Mouse (Mus musculus) forebrain, embryonic 15.5 days (tissue): Measurements from ENCODE around the gene Cbx2. TPM values are rescaled to one million over a fixed set of nuclear protein-coding genes. Genes with fewer than 3 reads are reported as not detected.

Experiments used
- ATAC-seq: fragments of 200-750 bp; cut with Nextera tagmentation; replicated peaks from 2 replicates; pipeline ENCODE4 v1.8.0; 2017; ENCODE audit warnings: mild to moderate bottlenecking, moderate TSS enrichment, moderate library complexity
- H3K27ac ChIP-seq: fragments of 300-500 bp; sonication (generic); replicated peaks from 2 replicates; pipeline ENCODE4 v1.5.1; 2015; ENCODE audit warnings: mild to moderate bottlenecking, inconsistent platforms
- H3K27me3 ChIP-seq: fragments of 300-500 bp; sonication (generic); 2 replicates; pipeline ENCODE4 v1.6.1; 2015; ENCODE audit warnings: inconsistent platforms
- H3K36me3 ChIP-seq: fragments of 300-500 bp; sonication (generic); 2 replicates; pipeline ENCODE4 v1.6.1; 2015; ENCODE audit warnings: mild to moderate bottlenecking, inconsistent platforms
- H3K4me1 ChIP-seq: fragments of 300-500 bp; sonication (generic); 2 replicates; pipeline ENCODE4 v1.6.1; 2015; ENCODE audit warnings: inconsistent platforms
- H3K4me2 ChIP-seq: fragments of 300-500 bp; sonication (generic); replicated peaks from 2 replicates; pipeline ENCODE4 v1.6.1; 2015; ENCODE audit warnings: mild to moderate bottlenecking, inconsistent platforms
- H3K4me3 ChIP-seq: fragments of 300-500 bp; sonication (generic); 2 replicates; pipeline ENCODE4 v1.5.1; 2015; ENCODE audit warnings: mild to moderate bottlenecking, inconsistent platforms
- H3K9ac ChIP-seq: fragments of 300-500 bp; sonication (generic); replicated peaks from 2 replicates; pipeline ENCODE4 v1.6.1; 2015; ENCODE audit warnings: mild to moderate bottlenecking, inconsistent platforms
- H3K9me3 ChIP-seq: fragments of 300-500 bp; sonication (generic); 2 replicates; pipeline ENCODE4 v1.6.1; 2016; ENCODE audit warnings: inconsistent platforms
- WGBS: fragments of 180-500 bp; shearing (Covaris S2); methylation state at CpG from one replicate; pipeline ENCODE4 v1.1.7; 2015; ENCODE audit warnings: mixed read lengths; 5-methylcytosine and 5-hydroxymethylcytosine counted together
- polyA plus RNA-seq: library from polyadenylated mRNA; unstranded; fragments of >200 nt; fragmentation: Nextera tagmentation; extraction: Ambion mirVana; gene quantifications from 2 replicates; pipeline ENCODE4 v1.2.1, GENCODE M21; 2015

Gene Cbx2
- polyA plus RNA-seq, 1 experiment from 2014 or later: 30.4 TPM

DNA sequence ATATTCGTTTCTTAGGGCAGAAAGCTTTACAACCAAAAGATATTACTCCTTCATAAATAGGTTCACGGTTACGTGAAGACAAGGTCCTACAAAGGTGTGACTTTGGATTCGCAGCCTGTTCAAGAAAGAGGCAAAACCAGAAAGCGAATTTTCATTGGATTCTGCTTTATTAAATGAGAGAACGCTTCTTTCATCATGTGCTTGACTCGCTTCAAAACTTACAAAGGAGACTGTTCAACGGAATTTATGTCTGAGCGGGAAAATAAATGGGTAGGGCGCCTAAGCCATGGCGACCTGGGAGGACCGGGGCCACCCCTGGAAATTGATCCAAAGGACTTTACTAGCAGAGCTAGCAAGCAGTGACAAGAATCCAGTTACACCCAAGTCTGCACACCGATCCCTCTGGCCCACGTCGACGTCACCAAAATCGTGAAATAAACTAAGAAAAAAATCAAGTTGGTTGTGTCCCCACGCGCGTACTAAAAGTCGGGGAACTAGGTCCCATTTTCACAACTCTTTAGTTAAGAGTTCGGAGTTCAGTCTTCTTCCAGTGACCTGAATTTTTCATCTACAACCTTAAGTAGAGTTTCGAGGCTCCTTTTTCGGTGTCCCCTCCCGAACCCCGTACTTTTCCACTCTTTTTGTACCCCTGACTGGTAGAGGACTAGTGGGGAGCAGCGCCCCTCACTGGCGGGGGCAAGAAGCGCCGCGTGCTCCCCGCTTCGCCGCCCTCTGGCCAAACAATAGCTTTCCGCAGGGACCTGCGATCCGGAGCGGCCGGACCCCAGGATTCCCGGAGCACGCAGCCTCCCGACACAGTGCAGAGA lies 481 bp upstream of the Cbx2 start:
- Histone ChIP-seq H3K9me3 (no peaks in the 10 kb centered on the region), H3K4me2 (peak overlapping the region; percentile 78), H3K27me3 (peaks cover 10% of the 10 kb centered on the region; the same call in 1 of the 2 replicates), H3K4me1 (peaks cover 49% of the 10 kb centered on the region), H3K4me3 (peak overlapping the region; percentile 84), H3K27ac (peak overlapping the region; percentile 86), H3K9ac (peak overlapping the region; percentile 93), H3K36me3 (peaks cover 10% of the 10 kb centered on the region)
- WGBS: 3% methylated on average over 42 of the region's 42 CpGs
- no peak for ATAC-seq

DNA sequence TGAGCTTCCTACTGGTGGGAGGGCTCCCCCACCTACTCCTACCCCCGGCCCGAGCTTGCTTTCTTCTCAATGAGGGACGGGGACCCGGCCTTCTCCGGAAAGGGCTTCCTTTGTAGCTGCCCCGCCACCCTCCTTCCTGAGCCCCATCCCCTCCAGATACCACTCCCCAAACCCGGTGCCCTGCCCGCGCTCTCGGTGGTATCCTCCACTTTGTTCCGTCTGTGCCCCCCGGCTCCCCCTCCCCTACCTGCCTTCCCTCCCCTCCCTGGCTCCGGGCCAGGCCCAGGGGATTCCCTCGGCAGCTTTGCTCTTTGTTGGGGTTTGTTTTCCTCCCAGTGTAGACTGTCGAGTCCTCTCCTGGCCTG lies 836 bp downstream of the Cbx2 start:
- ATAC-seq: no peak; the same call in 1 of the 2 replicates
- Histone ChIP-seq H3K4me1 (peaks cover 49% of the 10 kb centered on the region), H3K27ac (peak overlapping the region; percentile 86), H3K36me3 (peaks cover 23% of the 10 kb centered on the region), H3K27me3 (peaks cover 10% of the 10 kb centered on the region; the same call in 1 of the 2 replicates), H3K4me2 (peak overlapping the region; percentile 78), H3K4me3 (peak overlapping the region; percentile 84), H3K9me3 (no peaks in the 10 kb centered on the region), H3K9ac (peak overlapping the region; percentile 93)
- 2% methylated on average over 15 of the region's 15 CpGs for WGBS

GRCm38 (mm10) chr11:119024260-119024659 lies 1.5 kb downstream of the Cbx2 start:
- ATAC-seq: no peak
- Histone ChIP-seq H3K36me3 (peaks cover 29% of the 10 kb centered on the region), H3K4me2 (peak overlapping the region; percentile 78), H3K27ac (peak overlapping the region; percentile 86), H3K27me3 (peaks cover 10% of the 10 kb centered on the region; the same call in 1 of the 2 replicates), H3K4me1 (peaks cover 52% of the 10 kb centered on the region), H3K4me3 (peak overlapping the region; percentile 84), H3K9ac (peak overlapping the region; percentile 93), H3K9me3 (no peaks in the 10 kb centered on the region)
- 11% methylated on average over 7 of the region's 7 CpGs for WGBS

- no peak overlapping the region for H3K27ac ChIP-seq
- no peak overlapping the region; the same call in 1 of the 2 replicates for H3K4me2 ChIP-seq
- peak overlapping the region; percentile 93; the same call in 1 of the 2 replicates for H3K9ac ChIP-seq
- no peak for ATAC-seq
- WGBS: 56% methylated on average over 12 of the region's 12 CpGs
- peaks cover 55% of the 10 kb centered on the region for H3K4me1 ChIP-seq
- H3K4me3 ChIP-seq: no peak overlapping the region
- H3K9me3 ChIP-seq: no peaks in the 10 kb centered on the region
- H3K36me3 ChIP-seq: peaks cover 48% of the 10 kb centered on the region
- H3K27me3 ChIP-seq: peaks cover 3% of the 10 kb centered on the region; the same call in 1 of the 2 replicates
These were observed 3.4 kb downstream of the Cbx2 start for GRCm38 (mm10) chr11:119026203-119026602.

DNA sequence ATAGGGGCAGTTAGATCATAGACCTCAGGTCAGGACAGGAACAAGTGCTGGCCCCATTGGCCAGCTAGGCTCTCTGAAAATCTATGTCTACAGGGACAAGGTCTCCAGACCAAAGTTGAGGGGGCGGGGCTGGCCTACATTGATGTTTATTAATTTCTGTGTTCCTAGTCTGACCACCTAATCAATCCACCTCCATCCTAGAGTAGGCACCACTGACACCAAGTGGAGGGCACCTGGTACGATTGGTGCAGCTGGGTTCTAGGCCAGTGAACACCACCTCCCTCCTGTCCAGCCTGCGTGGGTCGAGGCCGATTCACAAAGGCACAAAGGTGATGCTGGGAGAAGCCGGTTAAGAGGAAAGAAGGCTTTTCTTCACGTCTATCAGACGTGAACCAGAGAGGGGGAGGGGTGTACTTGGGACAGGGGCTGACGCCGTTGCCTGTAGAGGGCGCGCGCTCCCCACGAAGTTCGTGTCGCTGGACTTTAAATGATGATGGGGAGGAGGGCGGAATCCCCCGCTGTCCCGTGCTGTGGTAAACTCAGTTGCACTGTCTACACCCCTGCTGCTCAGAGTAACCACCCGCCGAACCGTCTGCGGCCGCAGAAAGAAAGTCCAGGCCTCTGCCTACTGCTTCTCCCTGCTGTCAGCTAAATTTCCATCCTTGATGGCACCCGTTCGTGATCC lies 11.3 kb downstream of the Cbx2 start:
- H3K4me1 ChIP-seq: peaks cover 61% of the 10 kb centered on the region
- H3K9ac ChIP-seq: no peak overlapping the region; the same call in 1 of the 2 replicates
- no peak overlapping the region for H3K27ac ChIP-seq
- no peaks in the 10 kb centered on the region for H3K9me3 ChIP-seq
- H3K27me3 ChIP-seq: peaks cover 49% of the 10 kb centered on the region
- 2% methylated on average over 26 of the region's 26 CpGs for WGBS
- peak overlapping the region; percentile 17 for H3K4me3 ChIP-seq
- peak overlapping the region; percentile 38 for H3K4me2 ChIP-seq
- H3K36me3 ChIP-seq: peaks cover 24% of the 10 kb centered on the region
- ATAC-seq: peak; percentile 39

- WGBS: 3% methylated on average over 19 of the region's 19 CpGs
- no peak for ATAC-seq
- Histone ChIP-seq H3K9me3 (no peaks in the 10 kb centered on the region), H3K9ac (no peak overlapping the region), H3K4me2 (peak overlapping the region; percentile 38), H3K27ac (no peak overlapping the region), H3K27me3 (peaks cover 49% of the 10 kb centered on the region), H3K4me3 (peak overlapping the region; percentile 17), H3K4me1 (peaks cover 61% of the 10 kb centered on the region), H3K36me3 (peaks cover 18% of the 10 kb centered on the region)
These were observed 11.9 kb downstream of the Cbx2 start for GRCm38 (mm10) chr11:119034635-119035034.

DNA sequence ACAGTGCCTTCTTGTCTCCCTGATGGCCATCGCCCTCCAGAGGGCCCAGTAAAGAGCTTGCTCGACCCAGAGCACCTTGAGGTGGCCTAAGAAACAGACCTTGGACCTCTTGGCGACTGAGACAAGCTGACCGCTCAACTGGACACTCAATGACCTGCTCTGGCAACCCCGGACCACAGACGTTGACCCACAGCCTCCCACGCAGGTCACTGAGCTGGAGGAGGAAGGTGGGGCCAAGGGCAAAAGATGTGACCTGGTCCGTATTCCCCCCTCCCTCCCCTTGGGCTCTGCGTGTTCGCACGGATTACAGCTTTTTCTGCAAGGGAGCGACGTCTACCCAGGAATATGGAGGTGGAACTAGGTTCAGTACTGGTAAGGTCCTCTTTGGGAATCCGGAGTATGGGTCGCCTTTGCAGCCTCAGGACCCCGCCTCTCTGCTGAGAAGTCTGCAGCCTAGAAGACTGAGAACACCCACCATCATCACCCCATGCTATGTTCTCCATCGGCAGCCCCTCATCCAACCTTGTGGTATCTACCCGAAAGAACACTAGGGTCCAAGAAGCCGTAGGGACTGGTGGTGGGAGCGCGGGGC lies 12.4 kb downstream of the Cbx2 start:
- Histone ChIP-seq H3K4me3 (peak overlapping the region; percentile 19), H3K9me3 (no peaks in the 10 kb centered on the region)

GRCm38 (mm10) chr11:119035686-119036165 lies 13.0 kb downstream of the Cbx2 start:
- Histone ChIP-seq H3K9me3 (no peaks in the 10 kb centered on the region), H3K36me3 (peaks cover 7% of the 10 kb centered on the region; the same call in 1 of the 2 replicates), H3K4me1 (peaks cover 69% of the 10 kb centered on the region), H3K27ac (no peak overlapping the region), H3K4me2 (peak overlapping the region; percentile 22), H3K9ac (peak overlapping the region; percentile 13; the same call in 1 of the 2 replicates), H3K27me3 (peaks cover 49% of the 10 kb centered on the region), H3K4me3 (peak overlapping the region; percentile 19)
- ATAC-seq: no peak
- 4% methylated on average over 21 of the region's 21 CpGs for WGBS

More for the DNA sequence above, 12.4 kb downstream of the Cbx2 start:
- Histone ChIP-seq H3K4me2 (peak overlapping the region; percentile 22), H3K27me3 (peaks cover 49% of the 10 kb centered on the region), H3K4me1 (peaks cover 66% of the 10 kb centered on the region), H3K27ac (no peak overlapping the region), H3K9ac (peak overlapping the region; percentile 13; the same call in 1 of the 2 replicates), H3K36me3 (peaks cover 12% of the 10 kb centered on the region)
- no peak for ATAC-seq
- WGBS: 5% methylated on average over 21 of the region's 21 CpGs

DNA sequence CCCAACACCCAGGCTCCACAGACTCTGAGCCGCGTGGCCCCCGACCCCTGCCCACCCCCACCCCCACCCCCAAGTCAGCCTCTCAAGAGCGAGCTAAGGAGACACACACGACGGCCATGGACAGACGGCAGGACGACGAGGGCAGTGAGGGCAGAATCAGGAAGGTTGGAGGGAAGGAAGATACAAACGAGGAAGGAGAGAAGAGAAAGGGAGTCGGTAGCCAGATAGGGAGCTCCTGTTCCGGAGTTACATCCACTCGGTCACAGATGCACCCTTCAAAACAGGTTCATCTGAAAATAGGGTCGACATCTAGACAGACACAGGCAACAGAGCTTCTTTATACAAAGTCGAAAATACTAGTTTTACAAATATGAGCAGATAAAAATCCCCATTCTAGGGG lies 13.7 kb downstream of the Cbx2 start:
- Histone ChIP-seq H3K27ac (no peak overlapping the region), H3K4me2 (peak overlapping the region; percentile 68), H3K36me3 (peaks cover 3% of the 10 kb centered on the region; the same call in 1 of the 2 replicates), H3K9ac (no peak overlapping the region), H3K4me3 (peak overlapping the region; percentile 43; the same call in 1 of the 2 replicates), H3K27me3 (peaks cover 49% of the 10 kb centered on the region), H3K9me3 (no peaks in the 10 kb centered on the region), H3K4me1 (peaks cover 70% of the 10 kb centered on the region)
- no peak for ATAC-seq
- WGBS: 7% methylated on average over 15 of the region's 15 CpGs

- ATAC-seq: no peak
- H3K9ac ChIP-seq: peak overlapping the region; percentile 35
- H3K36me3 ChIP-seq: peaks cover 3% of the 10 kb centered on the region; the same call in 1 of the 2 replicates
- H3K27ac ChIP-seq: no peak overlapping the region
- peaks cover 77% of the 10 kb centered on the region for H3K4me1 ChIP-seq
- peak overlapping the region; percentile 43 for H3K4me3 ChIP-seq
- peak overlapping the region; percentile 68 for H3K4me2 ChIP-seq
- 3% methylated on average over 57 of the region's 57 CpGs for WGBS
- peaks cover 56% of the 10 kb centered on the region for H3K27me3 ChIP-seq
- no peaks in the 10 kb centered on the region for H3K9me3 ChIP-seq
These were observed 14.4 kb downstream of the Cbx2 start for GRCm38 (mm10) chr11:119036934-119037779.
